Mouse (Mus musculus) adrenal gland (tissue): ENCODE measurements around the gene Mpc1.

Experiments used
- intact Hi-C: fragments of 180-260 bp; cut with DNase I; formaldehyde crosslinking; loops from one replicate; pipeline ENCODE4 v1.15.1; 2025

The Mpc1 gene

GRCm38 (mm10) chr17:8277266-8277665, 5.4 kb upstream of the Mpc1 start:
- intact Hi-C loops: no loop called here

- intact Hi-C loops: no loop called here
These were observed 4.3 kb upstream of the Mpc1 start for GRCm38 (mm10) chr17:8278356-8278755.

- intact Hi-C loops: no loop called here
These were observed 986 bp downstream of the Mpc1 start for GRCm38 (mm10) chr17:8283526-8284253.

- intact Hi-C loops: no loop called here
These were observed 1.6 kb downstream of the Mpc1 start for GRCm38 (mm10) chr17:8284254-8284661.

DNA sequence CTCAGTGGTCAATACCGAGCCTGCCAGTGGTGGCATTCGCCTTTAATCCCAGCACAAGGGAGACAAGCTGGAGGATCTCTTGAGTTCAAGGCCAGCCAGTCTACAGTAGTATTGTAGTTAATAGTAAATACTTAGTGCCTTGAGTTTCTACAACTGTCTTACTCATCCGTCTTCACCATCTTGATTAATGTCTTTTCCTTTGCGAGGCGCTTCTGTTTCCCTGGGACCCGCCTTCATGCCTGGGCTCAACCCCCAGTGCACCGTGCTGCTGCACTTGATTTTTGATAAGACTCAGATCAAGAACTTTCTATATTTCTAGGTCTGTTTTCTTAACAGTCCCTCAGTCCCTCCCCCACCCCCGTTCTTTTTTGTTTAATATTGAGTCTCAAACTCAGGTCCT, 2.4 kb downstream of the Mpc1 start:
- intact Hi-C loops: no loop called here

DNA sequence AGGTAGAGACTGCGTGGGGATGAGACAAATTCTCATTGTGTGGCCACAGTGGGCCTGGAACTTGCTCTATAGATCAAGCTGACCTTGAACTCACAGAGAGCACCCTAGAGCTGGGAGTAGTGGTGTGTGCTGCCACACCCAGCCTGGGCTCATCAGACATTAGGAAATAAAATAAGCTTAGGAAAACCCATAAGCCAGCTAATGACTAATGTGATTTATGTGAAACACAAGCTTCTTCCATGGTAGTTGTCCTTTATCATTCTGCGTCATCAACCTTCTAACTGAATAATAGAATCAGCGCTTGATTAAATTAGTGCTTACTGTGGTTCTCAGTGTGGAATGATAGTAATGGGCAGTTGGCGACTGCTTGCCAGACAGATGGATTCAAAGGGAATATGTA, 4.3 kb downstream of the Mpc1 start:
- intact Hi-C loops: no loop called here

DNA sequence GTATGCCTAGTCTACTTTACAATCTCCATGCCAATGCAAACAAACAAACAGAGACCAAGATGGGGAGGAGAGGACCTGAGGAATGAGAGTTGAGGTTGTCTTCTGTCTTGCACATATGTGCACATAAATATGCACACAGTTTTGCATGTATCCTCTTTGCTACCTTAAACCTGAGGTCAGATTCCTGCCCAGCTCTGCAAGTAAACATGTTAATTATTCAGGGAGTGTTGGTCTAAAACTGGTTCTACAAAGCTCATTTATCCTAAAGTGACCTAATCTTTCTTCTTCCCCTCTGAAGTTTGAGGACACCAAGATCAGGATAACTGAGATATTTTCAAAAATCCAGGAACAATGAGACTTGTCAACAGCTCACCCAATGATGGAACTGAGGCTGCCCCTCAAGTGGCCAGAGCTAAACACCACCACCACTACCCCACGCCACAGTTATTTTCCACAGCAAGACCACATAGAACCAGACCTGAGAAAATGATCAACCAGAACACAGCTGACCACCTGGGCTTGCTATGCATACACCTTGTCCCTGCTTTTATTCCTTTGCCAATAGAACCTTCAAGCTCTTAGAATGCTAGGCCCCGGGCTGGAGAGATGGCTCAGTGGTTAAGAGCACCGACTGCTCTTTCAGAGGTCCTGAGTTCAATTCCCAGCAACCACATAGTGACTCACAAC, 7.4 kb downstream of the Mpc1 start:
- intact Hi-C loops: no loop called here

DNA sequence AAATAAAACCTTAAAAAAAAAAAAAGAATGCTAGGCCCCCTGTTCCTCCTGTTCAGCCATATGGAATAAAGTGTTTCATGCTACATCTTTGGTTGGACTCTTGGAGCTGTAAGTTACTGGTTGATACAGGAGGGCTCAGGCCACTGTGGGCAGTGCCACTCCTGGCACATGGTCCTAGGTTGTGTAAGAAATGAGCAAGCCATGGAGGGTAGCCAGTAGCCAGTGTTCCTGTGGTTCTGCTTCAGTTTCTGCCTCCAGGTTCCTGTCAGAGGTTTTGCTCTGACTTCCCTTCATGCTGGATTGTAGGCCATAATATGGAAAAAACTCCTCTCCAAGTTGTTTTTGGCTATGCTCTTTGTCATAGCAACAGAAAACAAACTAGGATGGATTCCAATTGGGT, 8.0 kb downstream of the Mpc1 start:
- intact Hi-C loops: no loop called here

DNA sequence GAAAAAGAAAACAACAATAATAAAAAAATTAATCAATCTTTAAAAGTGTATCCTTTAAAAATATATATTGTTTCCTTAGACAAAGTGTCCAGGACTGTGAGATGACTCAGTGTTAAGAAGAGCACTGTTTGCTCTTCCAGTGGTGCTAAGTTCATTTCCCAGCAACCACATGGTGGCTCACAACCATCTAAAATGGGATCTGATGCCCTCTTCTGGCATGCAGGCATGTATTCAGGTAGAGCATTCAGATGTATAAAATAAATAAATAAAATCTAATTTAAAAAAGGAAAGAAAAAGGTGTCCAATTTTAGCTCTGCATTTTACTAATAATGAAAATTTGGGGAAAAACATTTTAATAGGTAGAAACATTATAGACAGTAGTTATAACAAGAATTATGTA, 13.1 kb downstream of the Mpc1 start:
- intact Hi-C loops: no loop called here

DNA sequence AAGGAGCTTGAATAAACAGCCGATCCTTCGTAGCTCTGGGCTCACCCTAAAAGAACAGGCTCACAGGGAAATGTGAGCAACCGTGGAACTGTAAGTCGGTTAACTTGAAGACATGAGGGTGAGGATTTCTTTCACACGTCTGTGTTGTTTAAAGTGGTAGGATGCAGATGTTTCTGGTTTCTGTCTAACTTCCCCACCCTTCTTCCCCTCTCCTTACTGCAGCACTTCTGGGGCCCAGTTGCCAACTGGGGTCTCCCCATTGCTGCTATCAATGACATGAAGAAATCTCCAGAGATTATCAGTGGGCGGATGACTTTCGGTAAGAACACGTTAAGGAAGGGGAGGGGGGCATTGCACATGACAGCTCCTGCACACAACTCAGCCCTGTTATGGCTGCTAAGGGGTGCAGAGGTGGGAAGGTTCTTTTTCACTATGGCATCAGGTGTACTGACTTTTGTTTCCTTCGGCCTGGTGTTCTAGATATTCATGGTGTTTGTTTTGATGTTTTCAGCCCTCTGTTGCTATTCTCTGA, 13.7 kb downstream of the Mpc1 start:
- intact Hi-C loops: no loop called here

GRCm38 (mm10) chr17:8297746-8298145, 15.0 kb downstream of the Mpc1 start:
- intact Hi-C loops: no loop called here

- intact Hi-C loops: no loop called here
These were observed 15.6 kb downstream of the Mpc1 start for GRCm38 (mm10) chr17:8298281-8298680.

GRCm38 (mm10) chr17:8299524-8299923, 16.8 kb downstream of the Mpc1 start:
- intact Hi-C loops: no loop called here

DNA sequence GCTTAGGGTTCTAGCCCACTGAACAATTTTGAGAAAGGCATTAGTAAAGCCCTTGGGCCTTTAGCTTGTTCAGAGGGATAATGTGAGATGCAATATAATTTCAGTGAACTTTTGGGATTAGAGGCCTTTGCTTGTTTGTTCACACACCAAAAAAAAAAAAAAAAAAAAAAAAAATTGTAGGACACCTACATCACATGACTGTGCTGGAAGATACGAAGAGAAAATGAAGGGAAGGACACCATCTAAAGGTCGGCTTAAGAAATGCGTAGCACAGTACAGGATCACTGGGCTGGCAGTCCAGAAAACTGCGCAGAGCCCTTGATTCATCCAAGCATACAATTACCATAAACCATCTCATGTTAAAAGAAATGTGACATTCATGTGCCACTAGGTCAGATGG, 18.8 kb downstream of the Mpc1 start:
- intact Hi-C loops: loop anchor here (2.0 kb wide), 1 partner anchor 37 kb away; no protein-coding TSS in a partner anchor

GRCm38 (mm10) chr17:8302772-8303438, 20.2 kb downstream of the Mpc1 start:
- intact Hi-C loops: no loop called here

GRCm38 (mm10) chr17:8303671-8304070, 21.0 kb downstream of the Mpc1 start:
- intact Hi-C loops: no loop called here

GRCm38 (mm10) chr17:8305801-8306200, 23.1 kb downstream of the Mpc1 start:
- intact Hi-C loops: no loop called here

DNA sequence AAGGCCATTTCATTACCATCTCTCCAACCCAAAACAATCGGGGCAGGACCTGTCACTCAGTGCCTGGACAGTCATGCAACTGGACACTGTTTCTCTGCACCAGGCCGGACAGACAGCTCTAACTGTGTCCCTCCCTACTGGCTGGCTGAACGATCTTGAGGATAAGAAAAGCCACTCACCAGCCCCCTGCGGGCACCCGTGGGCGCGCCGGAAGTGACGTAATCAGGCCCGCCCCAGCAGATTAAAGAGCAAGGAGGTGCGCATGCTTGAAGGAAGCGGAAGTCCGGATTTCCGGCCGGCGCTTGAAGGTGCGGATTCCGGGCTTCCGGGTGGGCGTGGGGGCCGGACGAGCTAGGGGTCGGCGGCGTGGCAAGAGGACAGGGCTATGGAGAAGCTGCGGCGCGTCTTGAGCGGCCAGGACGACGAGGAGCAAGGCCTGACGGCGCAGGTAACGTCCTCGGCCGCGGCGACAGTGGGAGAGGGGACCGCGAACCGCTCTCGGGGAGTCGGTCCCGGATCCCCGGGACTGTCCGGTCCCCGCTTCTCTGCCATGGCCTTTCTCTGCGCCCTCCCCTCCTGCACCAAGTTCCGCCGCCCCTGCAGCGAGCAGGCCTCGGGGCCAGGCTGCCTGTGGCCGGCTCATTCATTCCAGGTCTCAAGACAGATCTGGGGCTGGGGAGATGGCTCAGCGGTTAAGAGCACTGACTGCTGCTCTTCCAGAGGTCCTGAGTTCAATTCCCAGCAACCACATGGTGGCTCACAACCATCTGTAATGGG, 28.3 kb downstream of the Mpc1 start, which contains the start of gene Sft2d1:
Gene Sft2d1 (plus strand): TSS at position 265 of the 777 bp plus-strand sequence.
- intact Hi-C loops: loop anchor here (5.0 kb wide), 1 partner anchor 56 kb away; no protein-coding TSS in a partner anchor

GRCm38 (mm10) chr17:8311751-8312150, 29.0 kb downstream of the Mpc1 start:
- intact Hi-C loops: loop anchor here (5.0 kb wide), 1 partner anchor 56 kb away; no protein-coding TSS in a partner anchor

- intact Hi-C loops: loop anchor here (5.0 kb wide), 1 partner anchor 53 kb away; no protein-coding TSS in a partner anchor
These were observed 31.3 kb downstream of the Mpc1 start for GRCm38 (mm10) chr17:8313976-8314375.

DNA sequence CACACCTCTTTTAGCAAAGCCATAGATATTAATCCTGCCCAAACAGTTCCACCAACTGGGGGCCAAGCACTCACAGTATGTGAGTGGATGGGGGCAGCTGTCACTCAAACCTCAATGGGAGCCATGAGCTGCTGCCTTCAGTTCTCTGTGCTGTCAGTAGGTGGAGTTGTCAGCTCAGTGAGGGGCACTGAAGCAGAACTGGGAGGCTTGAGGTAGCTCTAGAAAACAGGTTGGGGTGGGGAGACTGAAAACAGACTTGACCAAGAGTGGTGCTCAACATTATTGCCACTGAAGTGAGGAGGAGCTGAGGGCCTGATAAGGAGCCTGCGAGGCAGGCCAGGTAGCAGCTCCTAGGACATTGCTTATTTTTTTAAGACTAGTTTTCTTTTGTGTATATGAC, 33.5 kb downstream of the Mpc1 start:
- intact Hi-C loops: no loop called here
